16 mouse cellular contexts compared by ENCODE assay signal in the genomic region with DNA sequence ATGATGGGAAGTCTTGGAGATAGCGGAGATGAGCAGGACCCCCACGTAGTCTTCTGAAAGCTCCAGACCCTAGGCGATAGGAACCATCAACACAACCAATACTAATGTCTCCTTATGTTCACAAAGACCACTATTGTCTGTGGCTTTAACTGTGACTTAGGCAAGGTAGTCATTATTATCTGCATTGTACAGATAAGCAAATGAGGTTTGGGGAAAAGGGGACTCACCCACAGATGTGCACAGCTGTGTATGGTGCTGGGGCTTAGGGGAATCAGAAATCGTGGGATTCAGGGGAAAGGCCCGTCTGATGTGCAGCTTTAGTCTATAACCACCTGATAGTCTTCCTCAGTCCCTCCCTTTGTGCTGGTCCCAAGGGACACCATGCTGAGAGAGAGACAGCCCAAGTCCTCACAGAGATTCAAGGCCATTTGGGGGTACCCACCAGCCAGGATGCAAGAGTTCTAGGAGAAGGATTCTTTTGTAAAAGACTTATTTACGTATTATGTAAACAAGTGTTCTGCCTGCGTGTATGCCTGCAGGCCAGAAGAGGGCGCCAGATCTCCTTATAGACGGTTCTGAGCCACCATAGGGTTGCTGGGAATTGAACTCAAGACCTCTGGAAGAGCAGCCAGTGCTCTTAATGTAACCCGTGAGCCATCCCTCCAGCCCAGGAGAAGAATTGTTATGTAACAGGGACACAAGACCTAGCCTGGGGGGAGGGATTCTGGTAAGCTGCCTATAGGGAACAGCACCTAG. TPM values are rescaled to one million over a fixed set of nuclear protein-coding genes. Genes with fewer than 3 reads are reported as not detected.
DNase-seq lines count a peak whose midpoint lies in the region; TF ChIP-seq lines count a peak whose summit lies in the region.
"Had no signal": no experiment of that assay in that cellular context is flagged by ENCODE, and none has a peak within 500 bp of the region (broad histone marks: within the 10 kb centered on the region; RNA-seq: fewer than 3 reads in every experiment).

No protein-coding gene starts in this region.

- no peak for TF ChIP-seq EP300 in ES-Bruce4 (IDR thresholded peaks at IDR 0.05; ENCODE audit: insufficient read depth, low read depth, low read length)

- no peaks in the 10 kb centered on the region for H3K9me3 ChIP-seq in ES-Bruce4 (replicated peaks; ENCODE audit: control insufficient read depth, insufficient read depth, low read length, poor library complexity, severe bottlenecking)
- H3K9me3 ChIP-seq: midbrain, embryonic 13.5 days; neural tube, embryonic 13.5 days had no signal

- H3K9ac ChIP-seq in ES-Bruce4 (ENCODE audit: low read depth, poor library complexity, severe bottlenecking), result no peak overlapping the region
- no peak overlapping the region for H3K9ac ChIP-seq in liver, adult 2 months (ENCODE audit: low read depth, low read length)
- H3K9ac ChIP-seq: midbrain, embryonic 13.5 days; neural tube, embryonic 13.5 days had no signal

- no peak for TF ChIP-seq POLR2A in ES-Bruce4 (IDR thresholded peaks at IDR 0.05; ENCODE audit: insufficient read depth, low read length)
- no peak for TF ChIP-seq POLR2A in liver, adult 2 months (IDR thresholded peaks at IDR 0.05; ENCODE audit: extremely low read depth, insufficient read depth, low read length)

- TF ChIP-seq CTCF in layer of hippocampus, adult 2 months (conservative IDR thresholded peaks at IDR 0.05), result peak; percentile 72
- peak; percentile 74 for TF ChIP-seq CTCF in ES-Bruce4 (IDR thresholded peaks at IDR 0.05; ENCODE audit: low read depth, low read length)
- TF ChIP-seq CTCF in liver, adult 2 months (IDR thresholded peaks at IDR 0.05; ENCODE audit: low read depth, low read length), result peak; percentile 61

- WGBS in liver, adult 2 months, result 80% methylated on average over 10 of the region's 10 CpGs

- no peaks in the 10 kb centered on the region for H3K79me2 ChIP-seq in liver, adult 2 months (ENCODE audit: control insufficient read depth, insufficient read depth, low read length)

- no peaks in the 10 kb centered on the region for H3K4me1 ChIP-seq in ES-Bruce4 (ENCODE audit: control insufficient read depth, insufficient read depth, low read length)
- no peaks in the 10 kb centered on the region for H3K4me1 ChIP-seq in liver, adult 2 months (ENCODE audit: control insufficient read depth, insufficient read depth, low read length)

- H3K27ac ChIP-seq in layer of hippocampus, adult 2 months, result no peak overlapping the region
- H3K27ac ChIP-seq in ES-Bruce4 (ENCODE audit: insufficient read depth, low read length), result no peak overlapping the region
- H3K27ac ChIP-seq in liver, adult 2 months (replicated peaks; ENCODE audit: insufficient read depth, low read depth, low read length), result no peak overlapping the region
- H3K27ac ChIP-seq: midbrain, embryonic 13.5 days; neural tube, embryonic 13.5 days had no signal

- H3K4me3 ChIP-seq in layer of hippocampus, adult 2 months, result no peak overlapping the region
- no peak overlapping the region for H3K4me3 ChIP-seq in ES-Bruce4 (ENCODE audit: low read depth, low read length)
- H3K4me3 ChIP-seq in liver, adult 2 months (ENCODE audit: insufficient read depth, low read depth, low read length), result no peak overlapping the region
- H3K4me3 ChIP-seq: midbrain, embryonic 13.5 days; neural tube, embryonic 13.5 days had no signal

- H3K27me3 ChIP-seq in ES-Bruce4 (ENCODE audit: control insufficient read depth, insufficient read depth, low read length, poor library complexity, severe bottlenecking), result no peaks in the 10 kb centered on the region
- H3K27me3 ChIP-seq in liver, adult 2 months (ENCODE audit: control insufficient read depth, insufficient read depth, low read length), result peaks cover 6% of the 10 kb centered on the region
- H3K27me3 ChIP-seq: midbrain, embryonic 13.5 days; neural tube, embryonic 13.5 days had no signal

- DNase-seq in layer of hippocampus, adult 2 months (ENCODE audit: low spot score in 2 of 2), result no peak
- no peak for DNase-seq in layer of hippocampus, adult 18-20 months (ENCODE audit: low spot score in 2 of 2)
- DNase-seq in A20 (ENCODE audit: low read depth, low spot score), result peak; percentile 53
- no peak for DNase-seq in liver, adult 2 months (ENCODE audit: extremely low read depth, low read depth, low spot score)
- DNase-seq in frontal cortex, adult 2 months (ENCODE audit: extremely low spot score in 1 of 2, low spot score in 1 of 2), result no peak
- no peak for DNase-seq in adrenal gland, postnatal 36 days
- DNase-seq: adrenal gland, postnatal 14 days; cerebellum, adult 11-12 months; heart, adult 18-20 months; heart, postnatal 4 days; kidney, postnatal 14 days; layer of hippocampus, postnatal 36 days; lung, postnatal 14 days had no signal

- no peaks in the 10 kb centered on the region for H3K36me3 ChIP-seq in ES-Bruce4 (ENCODE audit: control insufficient read depth, insufficient read depth, low read length, poor library complexity, severe bottlenecking)
- no peaks in the 10 kb centered on the region for H3K36me3 ChIP-seq in liver, adult 2 months (ENCODE audit: control insufficient read depth, insufficient read depth, low read length)

RNA-seq across cellular contexts. Expression of a gene that starts 12.7 kb away (rescaled TPM):
- total RNA-seq in layer of hippocampus, adult 2 months (2021), result 10 to 100 TPM; 38.9 to 40.8 TPM
- total RNA-seq in layer of hippocampus, adult 18-20 months (2021), result 10 to 100 TPM; 38.2 to 42.8 TPM
- polyA plus RNA-seq in ES-Bruce4 (2011; ENCODE audit: insufficient read depth, insufficient read length, low read depth, missing spikeins), result 0.30 and 0.79 TPM in 2 replicates
- 0.13 and 0.18 TPM in 2 replicates for total RNA-seq in liver, adult 2 months (2014; rRNA removed)
- polyA plus RNA-seq in liver, adult 2 months (2012; rRNA removed), result 0.13 and 0.29 TPM in 2 replicates
- polyA plus RNA-seq in frontal cortex, adult 2 months (2012; rRNA removed), result 27.5 and 28.1 TPM in 2 replicates
- 1 to 10 TPM; 3.2 to 3.4 TPM for total RNA-seq in adrenal gland, postnatal 36 days (2021)

RNA-seq across cellular contexts. Expression of a gene that starts 18.7 kb away (rescaled TPM):
- total RNA-seq in layer of hippocampus, adult 2 months (2021), result 100 to 1,000 TPM; 133 TPM
- 100 to 1,000 TPM; 137 to 142 TPM for total RNA-seq in layer of hippocampus, adult 18-20 months (2021)
- 9.4 and 9.5 TPM in 2 replicates for polyA plus RNA-seq in ES-Bruce4 (2011; ENCODE audit: insufficient read depth, insufficient read length, low read depth, missing spikeins)
- 17.7 and 30.9 TPM in 2 replicates for total RNA-seq in liver, adult 2 months (2014; rRNA removed)
- polyA plus RNA-seq in liver, adult 2 months (2012; rRNA removed), result 101 and 125 TPM in 2 replicates
- polyA plus RNA-seq in frontal cortex, adult 2 months (2012; rRNA removed), result 88.7 and 97.3 TPM in 2 replicates
- total RNA-seq in adrenal gland, postnatal 36 days (2021), result 100 to 1,000 TPM in 1 of 2 experiments, 10 to 100 TPM in 1; 70.0 to 103 TPM

RNA-seq across cellular contexts. Expression of a gene that starts 31.6 kb away (rescaled TPM):
- 100 to 1,000 TPM; 967 to 974 TPM for total RNA-seq in layer of hippocampus, adult 2 months (2021)
- 1,000 to 10,000 TPM in 1 of 2 experiments, 100 to 1,000 TPM in 1; 993 to 1,036 TPM for total RNA-seq in layer of hippocampus, adult 18-20 months (2021)
- polyA plus RNA-seq in ES-Bruce4 (2011; ENCODE audit: insufficient read depth, insufficient read length, low read depth, missing spikeins), result 20.3 and 21.0 TPM in 2 replicates
- 2.6 and 4.0 TPM in 2 replicates for total RNA-seq in liver, adult 2 months (2014; rRNA removed)
- 3.5 and 3.6 TPM in 2 replicates for polyA plus RNA-seq in liver, adult 2 months (2012; rRNA removed)
- polyA plus RNA-seq in frontal cortex, adult 2 months (2012; rRNA removed), result 296 and 312 TPM in 2 replicates
- 100 to 1,000 TPM; 119 to 120 TPM for total RNA-seq in adrenal gland, postnatal 36 days (2021)

RNA-seq across cellular contexts. Expression of a gene that starts 46.3 kb away (rescaled TPM):
- under 1 TPM in 1 of 2 experiments, not detected in 1; 0.44 TPM for total RNA-seq in layer of hippocampus, adult 2 months (2021)
- under 1 TPM in 1 of 2 experiments, not detected in 1; 0.27 TPM for total RNA-seq in layer of hippocampus, adult 18-20 months (2021)
- polyA plus RNA-seq in ES-Bruce4 (2011; ENCODE audit: insufficient read depth, insufficient read length, low read depth, missing spikeins), result not detected in 2 replicates
- total RNA-seq in liver, adult 2 months (2014; rRNA removed), result 0.09 TPM in 1 of 2 replicates, not detected in the other
- not detected in 2 replicates for polyA plus RNA-seq in liver, adult 2 months (2012; rRNA removed)
- 1.1 and 1.4 TPM in 2 replicates for polyA plus RNA-seq in frontal cortex, adult 2 months (2012; rRNA removed)
- total RNA-seq in adrenal gland, postnatal 36 days (2021), result not detected
- total RNA-seq: adrenal gland, postnatal 14 days had no signal
- polyA plus RNA-seq: neural tube, embryonic 13.5 days had no signal

RNA-seq across cellular contexts. Expression of a gene that starts 54.2 kb away (rescaled TPM):
- 10 to 100 TPM; 10.3 to 16.1 TPM for total RNA-seq in layer of hippocampus, adult 2 months (2021)
- 10 to 100 TPM; 11.2 to 14.0 TPM for total RNA-seq in layer of hippocampus, adult 18-20 months (2021)
- polyA plus RNA-seq in ES-Bruce4 (2011; ENCODE audit: insufficient read depth, insufficient read length, low read depth, missing spikeins), result 86.4 and 92.1 TPM in 2 replicates
- 2.6 and 4.9 TPM in 2 replicates for total RNA-seq in liver, adult 2 months (2014; rRNA removed)
- 5.7 and 10.0 TPM in 2 replicates for polyA plus RNA-seq in liver, adult 2 months (2012; rRNA removed)
- polyA plus RNA-seq in frontal cortex, adult 2 months (2012; rRNA removed), result 12.7 and 14.0 TPM in 2 replicates
- total RNA-seq in adrenal gland, postnatal 36 days (2021), result 10 to 100 TPM; 38.0 to 56.7 TPM

Comparison
In these comparisons a context has a peak if more than half of its experiments do, and no peak if none do; other contexts are left out.
1. RNA of a gene that starts 12.7 kb away (total RNA-seq): 38.2 to 42.8 TPM in layer of hippocampus, adult 18-20 months and 38.9 to 40.8 TPM in layer of hippocampus, adult 2 months; 3.2 to 3.4 TPM in adrenal gland, postnatal 36 days and 0.13 to 0.18 TPM in liver, adult 2 months; every median in the first group is over 4 times any median in the second.
2. RNA of a gene that starts 31.6 kb away (total RNA-seq): 993 to 1,036 TPM in layer of hippocampus, adult 18-20 months, 967 to 974 TPM in layer of hippocampus, adult 2 months and 119 to 120 TPM in adrenal gland, postnatal 36 days; 2.6 to 4.0 TPM in liver, adult 2 months; every median in the first group is over 10 times any median in the second.
3. Peak in every context shown above with its lines, with median percentiles within 50 percentile points of each other: CTCF ChIP-seq.